Mouse (Mus musculus) forebrain, embryonic 13.5 days (tissue): ENCODE data around the gene Arv1. TPM values are rescaled to one million over a fixed set of nuclear protein-coding genes. Genes with fewer than 3 reads are reported as not detected.

ENCODE experiments used
- ATAC-seq: fragments of 200-750 bp; cut with Nextera tagmentation; 2 replicates; pipeline ENCODE4 v1.8.0; 2017
- H3K27ac ChIP-seq: fragments of 300-500 bp; sonication (generic); 2 replicates; pipeline ENCODE4 v1.5.1; 2015; ENCODE audit warnings: inconsistent platforms, mild to moderate bottlenecking, moderate library complexity
- H3K27me3 ChIP-seq: fragments of 300-500 bp; sonication (generic); 2 replicates; pipeline ENCODE4 v1.6.1; 2015; ENCODE audit warnings: mild to moderate bottlenecking, inconsistent platforms
- H3K36me3 ChIP-seq: fragments of 300-500 bp; sonication (generic); 2 replicates; pipeline ENCODE4 v1.6.1; 2015; ENCODE audit warnings: mild to moderate bottlenecking, inconsistent platforms; ENCODE audit not compliant: poor library complexity, severe bottlenecking
- H3K4me1 ChIP-seq: fragments of 300-500 bp; sonication (generic); 2 replicates; pipeline ENCODE4 v1.6.1; 2015; ENCODE audit warnings: inconsistent platforms
- H3K4me2 ChIP-seq: fragments of 300-500 bp; sonication (generic); 2 replicates; pipeline ENCODE4 v1.6.1; 2015; ENCODE audit warnings: inconsistent platforms, mild to moderate bottlenecking, moderate library complexity
- H3K4me3 ChIP-seq: fragments of 300-500 bp; sonication (generic); 2 replicates; pipeline ENCODE4 v1.5.1; 2015; ENCODE audit warnings: mild to moderate bottlenecking, inconsistent platforms
- H3K9ac ChIP-seq: fragments of 300-500 bp; sonication (generic); 2 replicates; pipeline ENCODE4 v1.6.1; 2015; ENCODE audit warnings: mild to moderate bottlenecking, inconsistent platforms
- H3K9me3 ChIP-seq: fragments of 300-500 bp; sonication (generic); replicated peaks from 2 replicates; pipeline ENCODE4 v1.6.1; 2016; ENCODE audit warnings: inconsistent platforms
- WGBS: fragments of 180-500 bp; shearing (Covaris S2); methylation state at CpG from one replicate; pipeline ENCODE4 v1.1.7; 2015; 5-methylcytosine and 5-hydroxymethylcytosine counted together
- polyA plus RNA-seq: library from polyadenylated mRNA; unstranded; fragments of >200 nt; fragmentation: Nextera tagmentation; extraction: Ambion mirVana; gene quantifications from 2 replicates; pipeline ENCODE4 v1.2.1, GENCODE M21; 2015

Arv1 gene
- 29.9 and 36.0 TPM in 2 replicates for polyA plus RNA-seq

DNA sequence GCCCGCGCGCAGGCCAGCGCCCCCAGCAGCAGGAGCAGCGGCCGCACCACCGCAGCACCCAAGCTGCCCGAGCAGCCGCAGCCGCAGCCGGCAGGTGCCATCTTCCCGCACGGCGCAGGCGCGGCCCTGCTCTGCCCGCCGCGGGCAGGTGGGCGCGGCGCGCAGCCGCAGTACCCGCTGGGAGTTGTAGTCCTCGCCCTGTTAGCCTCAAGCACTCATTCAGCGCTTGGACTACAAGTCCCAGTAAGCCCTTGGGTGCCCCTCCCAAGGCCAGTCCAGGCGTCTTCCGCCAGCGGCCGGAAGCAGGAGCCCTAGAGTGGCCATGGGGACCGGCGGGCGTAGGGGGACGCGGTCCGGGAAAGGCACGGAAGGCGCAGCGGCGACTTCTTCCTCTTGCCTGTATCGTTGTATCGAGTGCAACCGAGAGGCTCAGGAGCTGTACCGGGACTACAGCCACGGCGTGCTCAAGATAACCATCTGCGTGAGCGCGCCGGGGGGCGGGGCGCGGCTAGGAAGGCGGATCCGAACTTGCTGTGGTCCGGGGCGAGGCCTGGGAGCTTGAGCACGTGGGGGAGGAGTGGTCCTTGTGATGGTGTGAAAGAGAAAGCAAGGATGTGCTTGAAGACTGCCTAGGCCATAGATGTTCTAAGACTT, at the start of gene Arv1, which contains the start of gene Ttc13:
Gene Arv1 (plus strand): TSS at position 278 of the 654 bp plus-strand sequence.
Gene Ttc13 (minus strand): TSS at position 122 of the 654 bp plus-strand sequence.
- Histone ChIP-seq H3K9me3 (no peaks in the 10 kb centered on the region), H3K9ac (peak within 1 kb of the TSS; percentile 94), H3K27ac (peak within 1 kb of the TSS; percentile 49), H3K4me1 (peaks cover 27% of the 10 kb centered on the region), H3K36me3 (peaks cover 18% of the 10 kb centered on the region), H3K27me3 (no peaks in the 10 kb centered on the region), H3K4me2 (peak within 1 kb of the TSS; percentile 83), H3K4me3 (peak within 1 kb of the TSS; percentile 80)
- ATAC-seq, result peak; percentile 100
- WGBS, result 1% methylated on average over 46 of the region's 59 CpGs

GRCm38 (mm10) chr8:124672345-124672744, 49.6 kb upstream of the Arv1 start:
- no peak overlapping the region for H3K4me2 ChIP-seq
- no peak overlapping the region for H3K9ac ChIP-seq
- H3K9me3 ChIP-seq, result no peaks in the 10 kb centered on the region
- H3K4me1 ChIP-seq, result peaks cover 3% of the 10 kb centered on the region
- H3K27ac ChIP-seq, result no peak overlapping the region
- WGBS, result 91% methylated on average over 2 of the region's 2 CpGs
- ATAC-seq, result no peak
- H3K27me3 ChIP-seq, result no peaks in the 10 kb centered on the region
- peaks cover 70% of the 10 kb centered on the region for H3K36me3 ChIP-seq
- no peak overlapping the region for H3K4me3 ChIP-seq

GRCm38 (mm10) chr8:124676661-124677060, 45.3 kb upstream of the Arv1 start:
- no peak overlapping the region for H3K4me2 ChIP-seq

GRCm38 (mm10) chr8:124677078-124677477, 44.9 kb upstream of the Arv1 start:
- H3K9me3 ChIP-seq, result no peaks in the 10 kb centered on the region
- 0 out of 2 replicates have a peak overlapping the region, but pooled peaks have one; percentile 62 for H3K27ac ChIP-seq
- H3K4me1 ChIP-seq, result peaks cover 4% of the 10 kb centered on the region
- H3K4me3 ChIP-seq, result no peak overlapping the region
- no peak overlapping the region for H3K4me2 ChIP-seq
- H3K27me3 ChIP-seq, result no peaks in the 10 kb centered on the region
- peak overlapping the region; percentile 34; the same call in 1 of the 2 replicates for H3K9ac ChIP-seq
- ATAC-seq, result peak; percentile 41; the same call in 1 of the 2 replicates
- peaks cover 89% of the 10 kb centered on the region for H3K36me3 ChIP-seq
- 88% methylated on average over 7 of the region's 7 CpGs for WGBS

More at GRCm38 (mm10) chr8:124676661-124677060, 45.3 kb upstream of the Arv1 start:
- no peaks in the 10 kb centered on the region for H3K27me3 ChIP-seq
- no peak overlapping the region for H3K4me3 ChIP-seq
- H3K9me3 ChIP-seq, result no peaks in the 10 kb centered on the region
- H3K4me1 ChIP-seq, result peaks cover 4% of the 10 kb centered on the region
- no peak for ATAC-seq
- peaks cover 87% of the 10 kb centered on the region for H3K36me3 ChIP-seq
- WGBS, result 92% methylated on average over 4 of the region's 4 CpGs
- no peak overlapping the region for H3K27ac ChIP-seq
- peak overlapping the region; percentile 34; the same call in 1 of the 2 replicates for H3K9ac ChIP-seq

- peak; percentile 92 for ATAC-seq
- Histone ChIP-seq H3K36me3 (peaks cover 89% of the 10 kb centered on the region), H3K9ac (peak overlapping the region; percentile 34; the same call in 1 of the 2 replicates), H3K27me3 (no peaks in the 10 kb centered on the region), H3K27ac (0 out of 2 replicates have a peak overlapping the region, but pooled peaks have one; percentile 62), H3K4me3 (no peak overlapping the region), H3K4me1 (peaks cover 4% of the 10 kb centered on the region), H3K4me2 (no peak overlapping the region), H3K9me3 (no peaks in the 10 kb centered on the region)
- WGBS, result 50% methylated on average over 12 of the region's 12 CpGs
These were observed 44.5 kb upstream of the Arv1 start for GRCm38 (mm10) chr8:124677486-124677885.

DNA sequence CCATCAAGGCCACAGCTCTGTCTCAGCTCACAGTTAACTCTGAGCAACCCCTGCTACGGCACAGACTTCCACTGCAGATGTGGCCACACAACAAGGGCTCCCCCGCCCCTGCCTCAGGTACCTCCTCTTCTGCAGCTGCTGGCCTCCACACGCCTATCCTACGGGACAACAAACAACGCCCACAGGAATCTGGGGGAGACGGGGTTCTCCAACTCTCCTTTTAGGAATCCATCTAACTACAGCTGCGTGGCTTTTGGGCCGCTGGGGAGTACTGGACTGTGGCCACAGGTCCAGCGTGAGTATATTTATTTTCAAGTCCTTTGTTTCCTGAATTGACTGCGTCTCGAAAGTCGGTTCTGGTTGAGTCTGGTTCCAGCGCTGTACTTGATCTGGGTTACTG, 43.7 kb upstream of the Arv1 start:
- Histone ChIP-seq H3K4me2 (no peak overlapping the region), H3K27ac (no peak overlapping the region), H3K9ac (no peak overlapping the region), H3K4me1 (peaks cover 4% of the 10 kb centered on the region), H3K27me3 (no peaks in the 10 kb centered on the region), H3K36me3 (peaks cover 89% of the 10 kb centered on the region), H3K9me3 (no peaks in the 10 kb centered on the region), H3K4me3 (no peak overlapping the region)
- WGBS, result 95% methylated on average over 13 of the region's 13 CpGs
- ATAC-seq, result no peak

DNA sequence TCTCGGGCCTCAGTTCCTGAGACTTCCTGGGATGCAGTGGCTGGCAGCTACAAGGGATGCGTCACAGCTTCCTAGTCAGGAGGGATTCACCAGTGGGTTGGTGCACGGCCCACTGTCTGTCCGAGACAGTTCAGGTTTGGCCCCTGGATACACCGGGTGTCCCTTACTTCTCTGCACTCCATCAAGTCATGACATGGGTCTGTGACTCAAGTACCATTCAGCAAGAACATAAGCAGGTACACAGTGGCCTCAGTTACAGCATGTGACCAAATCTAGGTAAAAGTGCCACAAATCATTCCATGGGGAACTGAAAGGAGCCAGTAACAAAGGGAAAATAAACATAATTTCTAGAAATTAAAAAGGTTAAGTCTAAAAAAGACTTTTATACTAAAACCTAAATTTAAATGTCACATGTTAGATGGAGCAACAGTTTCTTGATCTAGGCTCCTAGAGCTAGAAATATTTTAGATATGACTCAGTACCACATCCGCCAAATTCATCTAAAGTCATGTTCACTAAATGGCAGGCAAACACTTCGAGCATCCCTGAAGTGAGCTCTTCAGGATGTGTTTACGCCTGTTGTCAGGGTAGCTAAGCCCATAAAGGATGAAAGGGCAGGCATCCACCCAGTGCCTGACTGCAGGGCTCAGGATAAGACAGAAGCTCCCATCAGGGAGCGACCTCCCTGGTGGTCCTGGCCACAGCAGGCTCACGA, 40.7 kb upstream of the Arv1 start:
- 73% methylated on average over 10 of the region's 10 CpGs for WGBS
- H3K4me2 ChIP-seq, result no peak overlapping the region
- H3K27me3 ChIP-seq, result no peaks in the 10 kb centered on the region
- no peak overlapping the region for H3K27ac ChIP-seq
- H3K4me3 ChIP-seq, result no peak overlapping the region
- no peaks in the 10 kb centered on the region for H3K9me3 ChIP-seq
- no peak for ATAC-seq
- peaks cover 4% of the 10 kb centered on the region for H3K4me1 ChIP-seq
- peaks cover 90% of the 10 kb centered on the region for H3K36me3 ChIP-seq
- H3K9ac ChIP-seq, result no peak overlapping the region

DNA sequence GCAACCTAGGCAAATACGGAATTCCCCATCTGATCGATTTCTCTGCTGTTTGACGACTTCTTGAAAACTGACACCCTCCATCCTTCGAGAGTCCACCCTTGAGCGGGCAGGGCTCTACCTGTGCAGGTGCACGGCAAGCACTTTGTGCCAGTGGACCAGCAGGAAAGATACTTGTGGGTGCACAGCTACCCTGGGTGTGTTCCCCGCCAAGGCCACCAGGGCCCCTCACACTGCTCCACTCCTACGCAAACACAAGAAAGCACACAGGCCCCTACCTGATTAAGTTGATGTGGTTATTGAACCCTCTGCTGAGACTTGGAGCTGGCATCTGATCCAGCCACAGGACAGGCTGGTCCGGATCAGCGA, 40.2 kb upstream of the Arv1 start:
- H3K27ac ChIP-seq, result no peak overlapping the region
- H3K9ac ChIP-seq, result no peak overlapping the region
- H3K36me3 ChIP-seq, result peaks cover 90% of the 10 kb centered on the region
- no peak for ATAC-seq
- H3K4me1 ChIP-seq, result peaks cover 4% of the 10 kb centered on the region
- 65% methylated on average over 10 of the region's 10 CpGs for WGBS
- H3K4me2 ChIP-seq, result no peak overlapping the region
- no peaks in the 10 kb centered on the region for H3K27me3 ChIP-seq
- no peak overlapping the region for H3K4me3 ChIP-seq
- no peaks in the 10 kb centered on the region for H3K9me3 ChIP-seq

DNA sequence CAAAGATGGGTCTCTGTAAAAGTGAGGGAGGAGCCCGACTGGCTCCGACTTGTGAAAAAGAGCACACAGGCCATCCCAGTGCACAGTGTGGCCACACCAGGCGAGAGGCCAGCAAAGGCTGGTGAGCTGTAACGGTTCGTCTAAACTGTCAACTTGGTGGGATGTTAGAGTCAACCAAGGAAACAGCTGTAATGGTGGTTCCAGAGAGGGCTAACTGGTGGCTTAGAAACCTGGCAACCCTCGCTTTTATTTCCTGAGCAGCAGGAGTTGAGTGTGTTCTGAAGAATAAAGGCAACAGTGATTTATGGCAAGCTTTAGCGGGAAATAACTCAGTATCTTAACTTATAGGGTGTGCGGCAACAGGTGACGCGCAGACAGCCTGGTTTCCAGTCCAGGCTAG, 39.7 kb upstream of the Arv1 start:
- Histone ChIP-seq H3K9ac (no peak overlapping the region), H3K27me3 (no peaks in the 10 kb centered on the region), H3K36me3 (peaks cover 88% of the 10 kb centered on the region), H3K4me2 (no peak overlapping the region), H3K4me3 (no peak overlapping the region), H3K9me3 (no peaks in the 10 kb centered on the region), H3K27ac (no peak overlapping the region), H3K4me1 (peaks cover 2% of the 10 kb centered on the region)
- no peak for ATAC-seq
- 88% methylated on average over 10 of the region's 10 CpGs for WGBS

DNA sequence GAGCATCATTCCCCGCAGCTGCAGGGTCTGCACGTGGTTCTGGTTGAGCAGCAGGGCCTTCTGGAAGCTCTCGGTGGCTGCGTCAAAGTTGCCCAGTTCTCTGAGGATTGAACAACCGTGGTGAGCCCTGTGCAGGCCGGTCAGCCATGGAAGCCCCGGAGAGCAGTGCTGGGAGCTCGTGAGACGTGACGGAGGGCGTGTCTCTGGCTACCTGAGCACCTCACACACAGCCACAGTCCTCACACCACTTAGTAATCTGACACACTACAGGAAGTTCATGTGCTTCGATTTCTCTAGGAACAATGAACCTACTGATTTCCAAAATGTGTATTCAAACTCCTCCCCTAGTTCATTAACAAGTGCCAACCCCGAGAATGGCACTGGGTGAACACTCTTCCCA, 33.0 kb upstream of the Arv1 start:
- no peaks in the 10 kb centered on the region for H3K4me1 ChIP-seq
- no peak overlapping the region for H3K4me2 ChIP-seq
- no peak overlapping the region for H3K4me3 ChIP-seq
- H3K36me3 ChIP-seq, result peaks cover 80% of the 10 kb centered on the region
- no peaks in the 10 kb centered on the region for H3K27me3 ChIP-seq
- no peaks in the 10 kb centered on the region for H3K9me3 ChIP-seq
- no peak for ATAC-seq
- no peak overlapping the region for H3K27ac ChIP-seq
- no peak overlapping the region for H3K9ac ChIP-seq
- 95% methylated on average over 13 of the region's 13 CpGs for WGBS

GRCm38 (mm10) chr8:124691706-124692105, 30.2 kb upstream of the Arv1 start:
- Histone ChIP-seq H3K4me3 (no peak overlapping the region), H3K36me3 (peaks cover 75% of the 10 kb centered on the region), H3K27ac (no peak overlapping the region), H3K4me2 (no peak overlapping the region), H3K9ac (no peak overlapping the region), H3K27me3 (no peaks in the 10 kb centered on the region), H3K4me1 (no peaks in the 10 kb centered on the region), H3K9me3 (no peaks in the 10 kb centered on the region)
- WGBS, result 93% methylated on average over 4 of the region's 4 CpGs
- ATAC-seq, result no peak

GRCm38 (mm10) chr8:124695424-124696100, 26.4 kb upstream of the Arv1 start:
- Histone ChIP-seq H3K27ac (no peak overlapping the region), H3K27me3 (no peaks in the 10 kb centered on the region), H3K9ac (no peak overlapping the region), H3K9me3 (no peaks in the 10 kb centered on the region), H3K4me2 (no peak overlapping the region), H3K4me1 (no peaks in the 10 kb centered on the region), H3K36me3 (peaks cover 87% of the 10 kb centered on the region), H3K4me3 (no peak overlapping the region)
- WGBS, result 94% methylated on average over 22 of the region's 22 CpGs
- no peak for ATAC-seq
